Mouse (Mus musculus) bone marrow, adult 2 months (tissue): Measurements from ENCODE around the gene Nme8.

Experiments
- CTCF ChIP-seq: fragments of 200-500 bp; IDR thresholded peaks from 2 replicates; pipeline ENCODE4 v1.5.1; 2011; ENCODE audit warnings: low read length, control low read depth; ENCODE audit not compliant: control insufficient read depth, insufficient read depth
- POLR2A ChIP-seq: fragments of 200-500 bp; IDR thresholded peaks from 2 replicates; pipeline ENCODE4 v1.6.1; 2011; ENCODE audit warnings: low read depth, mild to moderate bottlenecking, control low read depth, low read length, borderline replicate concordance; ENCODE audit not compliant: control insufficient read depth

GRCm38 (mm10) chr13:19612963-19613362, 84.6 kb downstream of the Nme8 start:
- TF ChIP-seq CTCF (no peak), POLR2A (no peak)
